Mouse (Mus musculus) liver, embryonic 12.5 days (tissue): Measurements from ENCODE around the gene Vamp2. TPM values are rescaled to one million over a fixed set of nuclear protein-coding genes. Genes with fewer than 3 reads are reported as not detected.
A peak's percentile ranks its signal among the peaks of the same experiment; 100 is the strongest.

Source experiments
- ATAC-seq: fragments of 200-750 bp; cut with Nextera tagmentation; 2 replicates; pipeline ENCODE4 v1.8.0; 2017; ENCODE audit warnings: moderate number of reproducible peaks, mild to moderate bottlenecking, moderate library complexity
- H3K27ac ChIP-seq: fragments of 300-500 bp; sonication (generic); 2 replicates; pipeline ENCODE4 v1.5.1; 2016; ENCODE audit warnings: mild to moderate bottlenecking
- H3K27me3 ChIP-seq: fragments of 300-500 bp; sonication (generic); replicated peaks from 2 replicates; pipeline ENCODE4 v1.6.1; 2016; ENCODE audit warnings: mild to moderate bottlenecking, moderate library complexity
- H3K36me3 ChIP-seq: fragments of 300-500 bp; sonication (generic); 2 replicates; pipeline ENCODE4 v1.6.1; 2016; ENCODE audit warnings: mild to moderate bottlenecking, moderate library complexity
- H3K4me1 ChIP-seq: fragments of 300-500 bp; sonication (generic); 2 replicates; pipeline ENCODE4 v1.6.1; 2016
- H3K4me2 ChIP-seq: fragments of 300-500 bp; sonication (generic); 2 replicates; pipeline ENCODE4 v1.6.1; 2016; ENCODE audit warnings: mild to moderate bottlenecking, moderate library complexity
- H3K4me3 ChIP-seq: fragments of 300-500 bp; sonication (generic); 2 replicates; pipeline ENCODE4 v1.5.1; 2016; ENCODE audit warnings: mild to moderate bottlenecking, moderate library complexity
- H3K9ac ChIP-seq: fragments of 300-500 bp; sonication (generic); 2 replicates; pipeline ENCODE4 v1.6.1; 2016; ENCODE audit warnings: mild to moderate bottlenecking, moderate library complexity
- H3K9me3 ChIP-seq: fragments of 300-500 bp; sonication (generic); replicated peaks from 2 replicates; pipeline ENCODE4 v1.6.1; 2016; ENCODE audit warnings: mild to moderate bottlenecking, moderate library complexity
- WGBS: fragments of 180-500 bp; shearing (Covaris S2); methylation state at CpG from one replicate; pipeline ENCODE4 v1.1.7; 2016; ENCODE audit not compliant: insufficient replicate concordance; 5-methylcytosine and 5-hydroxymethylcytosine counted together
- polyA plus RNA-seq: library from polyadenylated mRNA; unstranded; fragments of >200 nt; fragmentation: Nextera tagmentation; extraction: Ambion mirVana; gene quantifications from 2 replicates; pipeline ENCODE4 v1.2.1, GENCODE M21; 2016

The Vamp2 gene
- polyA plus RNA-seq, 1 experiment from 2014 or later = 26.3 TPM

- ATAC-seq = no peak
- peaks cover 7% of the 10 kb centered on the region for H3K36me3 ChIP-seq
- H3K9me3 ChIP-seq = no peaks in the 10 kb centered on the region
- peaks cover 30% of the 10 kb centered on the region for H3K27me3 ChIP-seq
- 31% methylated on average over 3 of the region's 3 CpGs for whole genome bisulfite sequencing
- no peak overlapping the region for H3K4me3 ChIP-seq
- H3K4me2 ChIP-seq = no peak overlapping the region
- no peak overlapping the region for H3K9ac ChIP-seq
- H3K27ac ChIP-seq = no peak overlapping the region
- peaks cover 46% of the 10 kb centered on the region for H3K4me1 ChIP-seq
Observed at GRCm38 (mm10) chr11:69114018-69114417, 25.7 kb downstream of the Vamp2 start.

- no peak for ATAC-seq
- Histone ChIP-seq H3K4me2 (no peak overlapping the region), H3K27ac (no peak overlapping the region), H3K4me1 (peaks cover 46% of the 10 kb centered on the region), H3K27me3 (peaks cover 36% of the 10 kb centered on the region), H3K9me3 (no peaks in the 10 kb centered on the region), H3K36me3 (peaks cover under 1% of the 10 kb centered on the region), H3K9ac (no peak overlapping the region), H3K4me3 (no peak overlapping the region)
- 63% methylated on average over 3 of the region's 3 CpGs for WGBS
Observed at GRCm38 (mm10) chr11:69114621-69115020, 26.3 kb downstream of the Vamp2 start.

GRCm38 (mm10) chr11:69116843-69117242 is 28.6 kb downstream of the Vamp2 start:
- H3K4me3 ChIP-seq = no peak overlapping the region
- no peaks in the 10 kb centered on the region for H3K36me3 ChIP-seq
- no peaks in the 10 kb centered on the region for H3K9me3 ChIP-seq
- 51% methylated on average over 5 of the region's 5 CpGs for WGBS
- no peak overlapping the region for H3K27ac ChIP-seq
- H3K27me3 ChIP-seq = peaks cover 56% of the 10 kb centered on the region
- H3K4me1 ChIP-seq = peaks cover 52% of the 10 kb centered on the region
- peak overlapping the region; percentile 99 for H3K4me2 ChIP-seq
- no peak for ATAC-seq
- H3K9ac ChIP-seq = no peak overlapping the region

- Histone ChIP-seq H3K4me3 (peak overlapping the region; percentile 75), H3K9ac (peak overlapping the region; percentile 67), H3K27me3 (peaks cover 56% of the 10 kb centered on the region), H3K4me1 (peaks cover 56% of the 10 kb centered on the region), H3K4me2 (peak overlapping the region; percentile 99), H3K36me3 (no peaks in the 10 kb centered on the region), H3K27ac (peak overlapping the region; percentile 74), H3K9me3 (no peaks in the 10 kb centered on the region)
- peak; percentile 50 for ATAC-seq
- WGBS = under 1% methylated on average over 45 of the region's 45 CpGs
Observed at GRCm38 (mm10) chr11:69117737-69118695, 29.7 kb downstream of the Vamp2 start.

- peaks cover 50% of the 10 kb centered on the region for H3K27me3 ChIP-seq
Observed at GRCm38 (mm10) chr11:69118765-69119164, 30.5 kb downstream of the Vamp2 start.

GRCm38 (mm10) chr11:69119446-69120155 is 31.3 kb downstream of the Vamp2 start:
- no peak overlapping the region for H3K9ac ChIP-seq
- WGBS = 43% methylated on average over 14 of the region's 14 CpGs
- H3K4me1 ChIP-seq = peaks cover 59% of the 10 kb centered on the region
- peak overlapping the region; percentile 99 for H3K4me2 ChIP-seq
- peak overlapping the region; percentile 75 for H3K4me3 ChIP-seq
- H3K9me3 ChIP-seq = no peaks in the 10 kb centered on the region
- ATAC-seq = no peak
- H3K27me3 ChIP-seq = peaks cover 47% of the 10 kb centered on the region
- no peak overlapping the region for H3K27ac ChIP-seq
- H3K36me3 ChIP-seq = no peaks in the 10 kb centered on the region

More at GRCm38 (mm10) chr11:69118765-69119164, 30.5 kb downstream of the Vamp2 start:
- Histone ChIP-seq H3K4me2 (peak overlapping the region; percentile 99), H3K27ac (no peak overlapping the region), H3K36me3 (no peaks in the 10 kb centered on the region), H3K4me1 (peaks cover 59% of the 10 kb centered on the region), H3K9ac (peak overlapping the region; percentile 67; the same call in 1 of the 2 replicates), H3K4me3 (peak overlapping the region; percentile 75), H3K9me3 (no peaks in the 10 kb centered on the region)
- peak; percentile 21; the same call in 1 of the 2 replicates for ATAC-seq
- WGBS = under 1% methylated on average over 15 of the region's 15 CpGs

GRCm38 (mm10) chr11:69120221-69121000 is 32.1 kb downstream of the Vamp2 start, which contains the start of gene Hes7:
TSS of gene Hes7 (plus strand) at chr11:69120404.
- WGBS = 2% methylated on average over 27 of the region's 27 CpGs
- Histone ChIP-seq H3K9me3 (no peaks in the 10 kb centered on the region), H3K4me3 (peak within 1 kb of the TSS; percentile 75), H3K27me3 (peaks cover 46% of the 10 kb centered on the region), H3K36me3 (no peaks in the 10 kb centered on the region), H3K4me2 (peak within 1 kb of the TSS; percentile 99), H3K4me1 (peaks cover 60% of the 10 kb centered on the region), H3K27ac (no peak within 1 kb of the TSS), H3K9ac (peak within 1 kb of the TSS; percentile 74)
- ATAC-seq = no peak

- Histone ChIP-seq H3K27me3 (peaks cover 41% of the 10 kb centered on the region), H3K9ac (peak overlapping the region; percentile 74), H3K4me3 (peak overlapping the region; percentile 75), H3K9me3 (no peaks in the 10 kb centered on the region), H3K27ac (no peak overlapping the region), H3K4me2 (peak overlapping the region; percentile 99), H3K4me1 (peaks cover 68% of the 10 kb centered on the region), H3K36me3 (no peaks in the 10 kb centered on the region)
- ATAC-seq = no peak
- WGBS = under 1% methylated on average over 33 of the region's 33 CpGs
Observed at GRCm38 (mm10) chr11:69121001-69121740, 32.9 kb downstream of the Vamp2 start.

GRCm38 (mm10) chr11:69121741-69122335 is 33.5 kb downstream of the Vamp2 start:
- H3K4me1 ChIP-seq = peaks cover 71% of the 10 kb centered on the region
- H3K9ac ChIP-seq = peak overlapping the region; percentile 74
- H3K4me3 ChIP-seq = peak overlapping the region; percentile 75
- no peaks in the 10 kb centered on the region for H3K36me3 ChIP-seq
- H3K27ac ChIP-seq = peak overlapping the region; percentile 73
- no peak for ATAC-seq
- no peaks in the 10 kb centered on the region for H3K9me3 ChIP-seq
- WGBS = under 1% methylated on average over 28 of the region's 32 CpGs
- peak overlapping the region; percentile 99 for H3K4me2 ChIP-seq
- peaks cover 45% of the 10 kb centered on the region for H3K27me3 ChIP-seq

GRCm38 (mm10) chr11:69122336-69122951 is 34.2 kb downstream of the Vamp2 start, which contains the start of gene 9130213A22Rik:
TSS of gene 9130213A22Rik (minus strand) at chr11:69122589.
- Histone ChIP-seq H3K9me3 (no peaks in the 10 kb centered on the region), H3K36me3 (no peaks in the 10 kb centered on the region), H3K4me3 (peak within 1 kb of the TSS; percentile 75), H3K4me2 (peak within 1 kb of the TSS; percentile 99), H3K27ac (peak within 1 kb of the TSS; percentile 73), H3K9ac (peak within 1 kb of the TSS; percentile 74), H3K4me1 (peaks cover 68% of the 10 kb centered on the region), H3K27me3 (peaks cover 51% of the 10 kb centered on the region)
- ATAC-seq = peak; percentile 19
- WGBS = under 1% methylated on average over 66 of the region's 66 CpGs
